Mouse (Mus musculus) spleen, adult 12 weeks (tissue): ENCODE data around the gene Casp4.

ENCODE experiments used
- DNase-seq: peaks from one replicate; pipeline ENCODE4 v3.0.0; 2022; ENCODE audit warnings: low spot score

Gene Casp4

GRCm38 (mm10) chr9:5308561-5308960 is at the start of gene Casp4:
Casp4 (plus strand) TSS chr9:5308828.
- DNase-seq = no peak

DNA sequence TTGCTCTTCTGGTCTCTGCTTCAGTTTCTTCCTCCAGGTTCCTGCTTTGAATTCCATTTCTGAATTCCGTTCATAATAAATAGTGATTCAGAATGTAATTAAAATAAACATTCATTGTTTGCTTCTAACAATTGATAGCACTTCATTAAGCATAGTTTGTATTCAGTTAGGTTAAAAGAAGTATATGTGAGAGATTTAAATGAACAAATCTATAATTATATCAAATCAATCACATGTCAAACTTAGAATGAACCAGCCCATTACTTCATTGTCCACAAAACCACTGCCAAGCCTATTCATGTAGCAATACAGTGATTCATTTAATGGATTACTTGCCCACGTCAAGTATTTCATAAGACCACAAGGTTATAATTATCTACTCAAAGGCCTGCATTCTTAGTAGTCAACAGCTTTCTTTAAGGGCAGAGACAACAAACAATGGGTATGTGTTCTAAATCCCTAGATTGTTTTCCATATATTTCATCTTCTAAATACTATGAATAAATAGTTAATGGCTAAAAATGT is 44.6 kb upstream of the Casp4 start:
- DNase-seq = no peak

- no peak for DNase-seq
Measured at GRCm38 (mm10) chr9:5270274-5270673, 38.4 kb upstream of the Casp4 start.

- DNase-seq = no peak
Measured at GRCm38 (mm10) chr9:5270884-5271283, 37.7 kb upstream of the Casp4 start.

GRCm38 (mm10) chr9:5271334-5271845 is 37.2 kb upstream of the Casp4 start:
- DNase-seq = no peak

GRCm38 (mm10) chr9:5286071-5286470 is 22.6 kb upstream of the Casp4 start:
- DNase-seq = no peak

GRCm38 (mm10) chr9:5286597-5286996 is 22.0 kb upstream of the Casp4 start:
- DNase-seq = no peak

- no peak for DNase-seq
Measured at GRCm38 (mm10) chr9:5296354-5297237, 12.0 kb upstream of the Casp4 start.

GRCm38 (mm10) chr9:5298329-5299131 is 10.1 kb upstream of the Casp4 start, which contains the start of gene Casp1:
Casp1 (plus strand) TSS chr9:5298517.
- DNase-seq = no peak

- DNase-seq = no peak
Measured at GRCm38 (mm10) chr9:5299132-5299381, 9.6 kb upstream of the Casp4 start.

GRCm38 (mm10) chr9:5310112-5310511 is 1.5 kb downstream of the Casp4 start:
- no peak for DNase-seq

GRCm38 (mm10) chr9:5311435-5311834 is 2.8 kb downstream of the Casp4 start:
- DNase-seq = no peak

DNA sequence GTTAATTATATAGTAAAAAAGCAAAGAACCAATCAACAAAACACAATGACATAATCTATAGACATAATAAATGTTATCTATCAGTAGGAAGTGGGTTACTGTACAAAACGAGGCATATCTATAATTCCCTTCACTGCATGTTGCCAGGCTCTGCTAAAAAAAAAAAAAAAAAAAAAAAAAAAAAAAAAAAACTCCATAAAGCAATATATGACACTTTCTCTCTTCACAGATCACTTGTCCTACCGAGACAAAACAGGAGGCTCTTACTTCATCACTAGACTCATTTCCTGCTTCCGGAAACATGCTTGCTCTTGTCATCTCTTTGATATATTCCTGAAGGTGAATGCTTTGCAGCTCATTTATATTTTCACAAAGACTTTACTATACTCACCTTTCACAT is 19.6 kb downstream of the Casp4 start:
- no peak for DNase-seq

GRCm38 (mm10) chr9:5332441-5332840 is 23.8 kb downstream of the Casp4 start:
- no peak for DNase-seq

- DNase-seq = no peak
Measured at GRCm38 (mm10) chr9:5333422-5333821, 24.8 kb downstream of the Casp4 start.

DNA sequence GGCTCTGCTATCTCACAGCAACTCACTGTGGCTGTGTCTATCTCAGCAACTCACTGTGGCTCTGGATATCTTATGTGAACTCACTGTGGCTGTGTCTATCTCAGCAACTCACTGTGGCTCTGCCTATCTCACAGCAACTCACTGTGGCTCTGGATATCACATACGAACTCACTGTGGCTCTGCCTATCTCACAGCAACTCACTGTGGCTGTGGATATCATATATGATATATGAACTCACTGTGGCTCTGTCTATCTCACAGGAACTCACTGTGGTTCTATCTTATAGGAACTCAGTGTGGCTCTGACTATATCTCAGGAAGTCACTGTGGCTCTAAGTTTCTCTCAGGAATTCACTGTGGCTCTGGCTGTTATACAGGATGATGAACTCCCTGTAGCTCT is 34.5 kb downstream of the Casp4 start:
- DNase-seq = no peak

GRCm38 (mm10) chr9:5344090-5344489 is 35.5 kb downstream of the Casp4 start:
- DNase-seq = no peak

GRCm38 (mm10) chr9:5345291-5345898 is 36.8 kb downstream of the Casp4 start, which contains the start of gene Casp12:
Casp12 (plus strand) TSS chr9:5345430.
- DNase-seq = no peak

- DNase-seq = no peak
Measured at GRCm38 (mm10) chr9:5347381-5347780, 38.8 kb downstream of the Casp4 start.

DNA sequence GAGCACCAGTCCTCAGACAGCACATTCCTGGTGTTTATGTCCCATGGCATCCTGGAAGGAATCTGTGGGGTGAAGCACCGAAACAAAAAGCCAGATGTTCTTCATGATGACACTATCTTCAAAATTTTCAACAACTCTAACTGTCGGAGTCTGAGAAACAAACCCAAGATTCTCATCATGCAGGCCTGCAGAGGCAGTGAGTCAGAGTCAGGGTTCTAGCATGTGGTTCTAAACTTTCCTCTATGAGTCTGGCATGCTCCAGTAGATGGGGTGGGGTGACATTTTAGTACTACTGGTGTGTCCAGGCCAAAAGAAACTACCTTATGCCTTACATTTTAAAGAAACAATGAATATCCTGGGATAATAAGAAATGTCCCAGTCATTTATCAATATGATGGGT is 45.0 kb downstream of the Casp4 start:
- no peak for DNase-seq

DNA sequence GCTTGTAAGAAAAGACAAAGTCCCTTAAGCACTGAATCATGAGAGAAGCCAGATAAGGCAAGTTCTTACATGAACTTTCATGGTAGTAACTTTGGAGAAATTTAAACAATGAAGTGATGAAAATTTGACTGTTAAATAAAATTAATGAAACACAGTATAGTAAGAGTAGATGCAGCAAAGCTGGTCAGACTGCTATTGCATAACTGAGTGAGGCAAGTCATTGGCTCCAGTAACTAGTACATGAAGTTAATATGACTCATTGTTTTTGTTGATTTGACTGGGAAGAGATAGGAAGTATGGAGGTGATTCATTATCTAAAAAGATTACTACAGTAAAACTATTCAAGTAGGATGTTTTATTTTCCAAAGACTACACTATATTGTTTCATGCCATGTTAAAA is 48.2 kb downstream of the Casp4 start:
- no peak for DNase-seq
